Mouse (Mus musculus) cerebellum, adult 8-10 months (tissue): ENCODE results near the gene Zzz3.

Experiments used
- DNase-seq: peaks from one replicate; pipeline ENCODE4 v3.0.0; 2022

The Zzz3 gene

DNA sequence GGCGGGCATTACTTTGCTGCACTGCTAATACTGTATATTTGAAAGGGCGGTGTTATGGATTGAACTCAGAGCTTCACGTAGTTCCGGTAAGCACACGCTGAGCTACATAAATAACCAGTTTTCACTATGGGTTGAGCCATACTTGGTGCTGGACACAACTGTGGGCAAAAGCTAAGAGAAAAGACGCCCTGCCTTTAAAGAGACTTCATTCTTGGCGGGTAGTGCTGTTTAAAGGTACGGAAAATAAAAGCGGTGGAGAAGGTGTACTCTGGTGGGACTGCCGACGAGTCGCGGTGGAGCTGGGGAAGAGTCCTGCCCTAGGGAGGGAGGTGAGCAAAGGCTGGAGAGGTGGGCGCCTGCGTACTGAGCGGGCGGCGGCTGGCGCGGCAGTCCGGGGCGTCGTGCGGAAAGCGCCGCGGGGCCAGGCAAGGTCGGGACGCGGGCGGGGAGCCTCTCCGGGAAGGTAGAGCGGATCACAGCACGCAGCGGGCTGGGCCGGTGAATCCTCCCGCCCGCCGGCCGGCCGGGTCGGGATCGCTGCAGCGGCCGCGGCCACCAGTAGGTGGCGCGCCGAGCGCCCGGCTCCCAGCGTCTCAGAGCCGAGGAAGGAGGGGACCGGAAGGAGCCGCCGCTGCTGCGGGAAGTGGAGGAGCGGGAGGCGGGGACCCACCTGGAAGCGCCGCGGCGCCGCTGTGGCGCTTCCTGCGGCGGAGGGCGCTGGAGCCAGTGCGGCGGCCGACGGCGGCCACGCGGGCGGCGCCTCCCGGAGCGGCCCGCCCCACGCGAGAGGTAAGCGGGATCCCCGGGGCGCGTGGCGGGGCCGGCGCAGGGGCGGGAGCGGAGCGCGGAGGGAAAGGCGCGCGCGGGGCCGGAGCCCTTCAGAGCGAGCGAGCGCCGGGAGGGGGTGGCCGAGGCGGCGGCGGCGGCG lies at the start of gene Zzz3:
Gene Zzz3, plus strand, starts transcription at position 124 of the 928 bp plus-strand sequence.
- DNase-seq: peak; percentile 93

- peak; percentile 96 for DNase-seq
These were observed 49.3 kb upstream of the Zzz3 start, which contains the start of gene Usp33 for GRCm38 (mm10) chr3:152345732-152346632. Gene Usp33, plus strand, starts transcription at chr3:152346478.

- no peak for DNase-seq
These were observed 48.6 kb upstream of the Zzz3 start for GRCm38 (mm10) chr3:152346633-152347141.

DNA sequence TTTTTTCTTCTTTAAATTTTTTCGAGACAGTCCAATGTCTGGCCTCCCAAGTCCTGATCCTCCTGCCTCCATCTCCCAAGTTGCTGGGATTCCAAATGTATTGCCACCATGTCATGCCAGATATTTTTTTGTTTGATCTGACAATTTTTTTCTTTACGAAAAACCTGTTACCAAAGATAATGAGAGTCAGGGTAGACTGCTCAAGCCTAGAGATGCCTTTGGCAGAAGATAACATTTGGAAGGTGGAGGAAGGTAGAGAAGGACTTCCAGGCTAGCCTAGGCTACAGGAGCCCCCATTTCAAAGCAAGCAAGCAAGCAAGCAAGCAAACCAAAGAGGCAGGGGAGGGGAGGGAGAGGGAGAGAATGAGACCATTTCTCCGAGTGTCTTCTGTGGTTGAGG lies 48.0 kb upstream of the Zzz3 start:
- no peak for DNase-seq

GRCm38 (mm10) chr3:152348011-152348830 lies 47.1 kb upstream of the Zzz3 start:
- no peak for DNase-seq

- DNase-seq: no peak
These were observed 44.8 kb upstream of the Zzz3 start for GRCm38 (mm10) chr3:152350431-152350830.

DNA sequence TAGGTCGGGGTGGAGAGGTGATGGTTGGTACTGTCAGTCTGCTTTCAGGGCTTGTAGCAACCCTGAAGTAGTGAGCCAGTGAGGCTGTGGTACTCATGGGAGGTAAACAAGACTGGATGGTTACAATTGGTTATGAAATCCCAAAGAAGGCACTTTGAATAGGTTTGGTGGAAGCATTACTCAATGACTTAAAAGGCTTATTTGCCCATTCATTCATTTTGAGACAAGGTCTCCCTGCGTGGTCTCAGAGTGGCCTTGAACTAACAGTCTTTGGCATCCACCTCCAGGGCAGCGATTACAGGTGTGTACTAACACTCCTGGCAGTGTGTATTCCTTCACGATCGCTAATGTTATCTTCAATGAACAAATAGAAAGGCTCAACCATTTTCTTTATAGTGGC lies 44.3 kb upstream of the Zzz3 start:
- DNase-seq: no peak

DNA sequence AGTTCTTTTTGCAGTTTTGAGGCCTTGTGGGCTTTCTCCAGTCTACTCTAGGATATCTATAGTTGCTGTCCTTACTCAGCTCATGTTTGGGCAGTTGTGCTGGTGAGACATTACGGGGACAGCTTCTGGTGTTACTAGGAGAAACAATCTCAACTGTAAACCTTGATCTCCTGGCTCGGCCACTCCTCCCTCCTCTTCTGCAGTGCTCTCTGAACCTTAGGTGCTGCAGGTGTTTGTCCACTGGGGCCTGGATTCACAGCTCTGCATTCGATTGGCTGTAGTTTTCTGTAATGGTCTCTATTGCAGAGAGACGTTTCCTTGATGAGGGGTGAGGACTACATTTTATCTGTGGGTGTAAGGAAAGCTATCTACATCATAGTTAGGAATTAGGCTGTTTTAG lies 43.0 kb upstream of the Zzz3 start:
- DNase-seq: no peak

DNA sequence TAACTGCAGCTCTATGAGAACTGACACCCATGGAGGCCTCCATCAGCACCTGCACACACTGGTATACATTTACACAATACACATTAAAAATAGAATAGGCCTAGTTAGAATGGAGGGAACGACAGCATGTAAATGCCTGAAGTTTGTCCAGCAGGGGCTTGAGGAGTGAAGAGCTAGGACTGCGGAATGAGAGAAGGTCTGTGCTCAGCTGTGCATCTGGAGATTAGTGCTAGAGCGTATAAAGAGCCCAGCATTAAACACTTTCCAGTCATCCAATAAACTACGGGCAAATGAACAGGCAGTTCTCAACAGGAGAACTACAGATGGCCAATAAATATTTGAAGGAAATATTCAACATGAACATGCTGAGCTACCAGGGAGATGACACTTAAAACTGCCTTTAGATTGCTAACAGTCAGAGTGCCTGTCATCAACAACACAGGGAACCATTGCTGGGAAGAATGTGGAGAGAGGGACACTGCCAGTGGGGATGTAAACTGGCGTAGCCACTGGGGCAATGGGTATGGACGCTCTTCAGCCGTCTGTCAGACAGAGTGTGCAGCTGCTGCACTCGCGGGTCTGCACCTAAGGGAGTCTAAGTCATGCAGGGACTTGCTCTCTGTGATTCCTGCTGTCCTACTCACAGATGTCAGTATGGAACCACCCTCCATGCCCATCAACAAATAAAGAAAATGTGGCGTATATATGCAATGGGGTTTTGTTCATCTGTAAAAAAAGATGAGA lies 41.7 kb upstream of the Zzz3 start:
- no peak for DNase-seq

- no peak for DNase-seq
These were observed 39.9 kb upstream of the Zzz3 start for GRCm38 (mm10) chr3:152355361-152355760.

DNA sequence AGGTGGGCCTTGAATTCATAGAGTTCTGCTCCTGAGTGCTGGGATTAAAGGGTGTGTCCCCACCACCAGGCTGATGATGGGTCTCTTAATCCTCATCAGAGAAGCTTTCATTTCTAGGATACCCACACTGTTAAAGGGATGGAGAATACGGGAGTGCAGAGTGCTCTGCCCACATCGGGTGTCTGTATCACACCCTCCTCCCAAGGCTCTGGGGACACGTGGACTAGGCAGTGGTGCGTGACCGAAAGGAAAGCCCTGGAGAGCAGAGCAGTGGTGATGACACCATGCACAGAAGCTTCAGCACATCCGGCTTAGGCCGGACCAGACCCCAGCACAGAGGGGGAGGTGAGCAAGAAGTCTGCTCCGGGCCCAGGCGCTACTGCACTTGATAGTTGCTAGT lies 38.5 kb upstream of the Zzz3 start:
- no peak for DNase-seq

DNA sequence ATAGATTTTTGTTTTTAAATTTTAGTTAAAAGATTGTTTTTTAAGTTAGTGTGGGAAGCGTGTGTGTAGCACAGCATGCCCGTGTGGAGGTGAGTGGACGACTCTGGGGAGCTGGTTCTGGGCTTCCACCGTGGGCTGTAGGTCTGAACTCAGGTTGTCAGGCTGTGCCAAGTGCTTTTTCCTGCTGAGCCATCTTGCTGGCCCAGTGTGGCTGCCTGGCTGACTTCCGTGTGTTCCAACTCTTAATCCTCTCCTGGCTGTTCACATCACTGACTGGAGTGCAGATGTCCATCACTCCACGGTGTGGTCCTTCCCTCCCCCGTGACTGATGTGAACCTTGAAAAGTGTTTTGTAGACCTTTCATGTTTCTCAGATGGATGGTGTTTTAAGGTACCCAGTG lies 36.1 kb upstream of the Zzz3 start:
- no peak for DNase-seq

DNA sequence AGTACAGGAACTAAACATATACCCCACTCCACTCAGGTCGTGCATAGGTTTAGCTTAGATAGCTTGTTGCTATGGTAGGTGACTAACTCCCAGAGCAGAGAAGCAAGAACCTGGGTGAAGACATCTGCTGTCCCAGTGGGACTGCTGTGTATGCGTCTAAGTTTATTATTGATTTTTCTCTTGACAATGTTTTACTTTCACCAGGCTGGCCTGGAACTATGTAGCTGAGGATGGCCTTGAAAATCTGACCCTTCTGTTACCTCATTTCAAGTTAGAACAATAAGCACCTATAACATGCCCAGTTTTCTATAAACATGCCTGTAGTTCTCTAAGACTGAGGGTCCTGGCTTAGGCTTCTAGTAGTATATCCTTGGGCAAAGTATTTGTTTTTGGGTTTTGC lies 31.1 kb upstream of the Zzz3 start:
- no peak for DNase-seq

- DNase-seq: no peak
These were observed 19.2 kb upstream of the Zzz3 start for GRCm38 (mm10) chr3:152376063-152376462.

- no peak for DNase-seq
These were observed 11.2 kb upstream of the Zzz3 start for GRCm38 (mm10) chr3:152384106-152384505.

GRCm38 (mm10) chr3:152396278-152396987 lies 1.2 kb downstream of the Zzz3 start:
- DNase-seq: peak; percentile 99

DNA sequence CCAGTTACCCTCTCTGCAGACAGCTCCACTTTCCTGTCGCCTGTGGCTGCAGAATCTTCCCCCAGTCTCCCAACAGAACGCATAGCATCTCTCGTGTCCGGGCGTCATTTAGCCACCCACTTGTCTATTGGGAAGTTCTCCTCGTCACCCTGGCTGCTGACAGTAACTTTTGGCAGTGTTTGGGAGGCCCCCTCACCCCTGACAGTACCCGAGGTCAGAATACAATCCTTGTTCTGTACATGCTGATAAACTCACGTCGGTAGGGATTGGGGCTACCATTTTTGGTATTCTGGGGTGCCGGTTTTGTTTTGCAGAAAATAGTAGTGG lies 1.7 kb downstream of the Zzz3 start:
- DNase-seq: peak; percentile 46

DNA sequence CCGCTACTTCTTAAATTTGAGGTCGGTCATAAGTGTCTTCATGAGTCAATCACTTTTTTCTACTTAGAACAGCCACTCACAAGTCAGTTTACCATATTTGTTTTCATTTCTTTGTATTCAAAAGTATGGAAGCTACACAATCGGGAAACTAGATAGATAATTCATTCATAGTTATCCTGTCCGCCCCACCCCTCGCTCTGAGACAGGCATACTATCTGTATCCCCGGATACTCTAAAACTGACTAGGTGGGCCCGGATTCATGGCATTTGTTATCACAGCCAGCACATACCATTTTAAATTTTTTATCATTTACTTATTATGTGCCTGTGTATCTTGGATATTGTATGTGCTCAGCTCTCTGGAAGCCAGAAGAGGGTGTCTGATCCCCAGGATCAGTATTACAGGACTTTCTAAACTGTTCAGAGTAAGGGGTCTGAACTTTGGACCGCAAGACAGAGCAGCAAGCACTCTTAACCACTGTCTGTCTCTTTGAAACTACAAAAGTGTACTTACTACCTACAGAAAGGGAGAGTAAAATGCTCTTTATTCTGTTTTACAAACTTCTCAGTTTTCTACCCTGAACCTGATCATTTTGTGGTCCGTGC lies 2.2 kb downstream of the Zzz3 start:
- no peak for DNase-seq

GRCm38 (mm10) chr3:152400441-152400840 lies 5.2 kb downstream of the Zzz3 start:
- no peak for DNase-seq

DNA sequence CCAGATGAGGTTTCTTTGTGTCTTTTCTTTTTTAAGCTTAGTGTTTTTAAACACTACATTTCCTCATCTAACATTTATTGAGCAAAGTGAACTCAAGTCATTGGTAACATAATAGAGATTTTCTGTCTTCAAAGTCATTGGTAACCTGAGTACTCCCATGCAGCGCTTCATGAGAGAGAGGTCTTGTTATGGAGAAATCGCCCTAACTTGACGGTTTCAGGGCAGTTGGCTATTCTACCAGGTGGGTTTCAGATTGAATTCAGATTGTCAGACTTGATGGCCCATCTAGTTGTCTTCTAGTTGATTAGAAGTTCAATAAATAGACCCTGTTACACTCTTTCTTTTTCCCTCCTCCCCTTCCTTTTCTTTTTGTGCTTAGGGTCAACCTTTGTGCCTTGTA lies 5.6 kb downstream of the Zzz3 start:
- DNase-seq: no peak
